Mouse (Mus musculus) myocyte (in vitro differentiated cells): ENCODE results near the gene 1700021F05Rik. TPM values are rescaled to one million over a fixed set of nuclear protein-coding genes. Genes with fewer than 3 reads are reported as not detected.

Experiments
- H3K27me3 ChIP-seq: one replicate; pipeline ENCODE4 v1.6.1; 2011; ENCODE audit not compliant: control insufficient read depth, insufficient read depth, insufficient read length
- H3K36me3 ChIP-seq: one replicate; pipeline ENCODE4 v1.6.1; 2011; ENCODE audit not compliant: control insufficient read depth, insufficient read depth
- H3K4me2 ChIP-seq: one replicate; pipeline ENCODE4 v1.6.1; 2011; ENCODE audit warnings: low read depth, control low read depth
- H3K4me3 ChIP-seq: one replicate; pipeline ENCODE4 v1.5.1; 2011; ENCODE audit warnings: mild to moderate bottlenecking, control low read depth, moderate library complexity
- H3K79me2 ChIP-seq: one replicate; pipeline ENCODE4 v1.6.1; 2011; ENCODE audit not compliant: control insufficient read depth, insufficient read depth
- H3ac ChIP-seq: one replicate; pipeline ENCODE4 v1.6.1; 2011; ENCODE audit not compliant: control insufficient read depth, insufficient read length
- CEBPB ChIP-seq: IDR thresholded peaks from 2 replicates; pipeline ENCODE4 v1.6.1; 2011; ENCODE audit warnings: mild to moderate bottlenecking, moderate library complexity; ENCODE audit not compliant: poor library complexity, insufficient read depth, severe bottlenecking
- E2F4 ChIP-seq: IDR thresholded peaks from one replicate; pipeline ENCODE4 v1.6.1; 2011; ENCODE audit warnings: mild to moderate bottlenecking, control low read depth, moderate library complexity; ENCODE audit not compliant: insufficient read depth
- MAX ChIP-seq: IDR thresholded peaks from one replicate; pipeline ENCODE4 v1.6.1; 2011; ENCODE audit warnings: low read depth, mild to moderate bottlenecking, control low read depth
- MYOD1 ChIP-seq, 3 experiments: IDR thresholded peaks; one replicate each; pipeline ENCODE4 v1.6.1; 2011; ENCODE audit warnings: control low read depth in 2 of 3, low read depth in 2 of 3, mild to moderate bottlenecking in 2 of 3, moderate library complexity in 1 of 3; ENCODE audit not compliant: insufficient read length in 2 of 3, control insufficient read depth in 1 of 3
- MYOG ChIP-seq, 3 experiments: IDR thresholded peaks; one replicate each; pipeline ENCODE4 v1.6.1; 2011; ENCODE audit warnings: control low read depth in 2 of 3, low read depth in 2 of 3, mild to moderate bottlenecking in 2 of 3; ENCODE audit not compliant: insufficient read length in 2 of 3, control insufficient read depth in 1 of 3, insufficient read depth in 1 of 3
- POLR2A ChIP-seq: IDR thresholded peaks from one replicate; pipeline ENCODE4 v1.6.1; 2011; ENCODE audit warnings: low read depth, mild to moderate bottlenecking, control low read depth, moderate library complexity; ENCODE audit not compliant: insufficient read length
- POLR2AphosphoS2 ChIP-seq: IDR thresholded peaks from one replicate; pipeline ENCODE4 v1.6.1; 2011; ENCODE audit warnings: low read depth, control low read depth; ENCODE audit not compliant: insufficient read length
- REST ChIP-seq: IDR thresholded peaks from one replicate; pipeline ENCODE4 v1.6.1; 2011; ENCODE audit warnings: mild to moderate bottlenecking, control low read depth, moderate library complexity; ENCODE audit not compliant: insufficient read depth, insufficient read length
- SRF ChIP-seq: IDR thresholded peaks from one replicate; pipeline ENCODE4 v1.6.1; 2011; ENCODE audit warnings: low read depth; ENCODE audit not compliant: control insufficient read depth, insufficient read length
- TCF12 ChIP-seq: IDR thresholded peaks from one replicate; pipeline ENCODE4 v1.6.1; 2011; ENCODE audit warnings: mild to moderate bottlenecking, control low read depth; ENCODE audit not compliant: poor library complexity, insufficient read depth, severe bottlenecking
- TCF3 ChIP-seq: IDR thresholded peaks from one replicate; pipeline ENCODE4 v1.6.1; 2011; ENCODE audit warnings: low read depth, control low read depth; ENCODE audit not compliant: insufficient read length
- USF1 ChIP-seq: IDR thresholded peaks from one replicate; pipeline ENCODE4 v1.6.1; 2011; ENCODE audit warnings: low read depth, mild to moderate bottlenecking, control low read depth, moderate library complexity
- polyA plus RNA-seq: library from polyadenylated mRNA; unstranded; fragments of >200 nt; fragmentation: generic; extraction: Trizol; gene quantifications from one replicate; pipeline ENCODE4 v1.2.1, GENCODE M21; 2012; ENCODE audit warnings: missing spikeins

1700021F05Rik gene
- polyA plus RNA-seq, 1 experiment, result 52.6 TPM

DNA sequence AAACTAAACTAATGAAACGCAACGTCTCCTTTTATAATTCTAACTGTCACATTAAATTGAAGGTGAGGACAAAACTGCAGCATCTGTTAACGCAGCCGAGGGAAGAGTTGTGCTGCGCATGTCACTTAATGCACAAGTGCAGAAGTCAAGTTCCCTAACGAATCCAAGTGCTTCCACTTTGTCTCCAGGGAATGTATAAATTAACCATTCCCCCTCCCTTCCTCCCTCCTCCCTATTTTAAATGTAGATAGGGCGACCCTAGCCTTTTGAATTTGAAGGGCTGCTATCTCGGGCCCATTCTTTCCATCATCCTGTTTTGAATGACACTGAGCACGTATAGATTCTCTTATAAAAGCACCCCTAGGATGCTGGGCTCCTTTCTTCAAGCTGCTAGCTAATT lies 63.3 kb downstream of the 1700021F05Rik start:
- peak overlapping the region; percentile 69 for H3K4me2 ChIP-seq
- no peaks in the 10 kb centered on the region for H3K27me3 ChIP-seq
- no peak overlapping the region for H3ac ChIP-seq
- TF ChIP-seq MYOG (IDR thresholded peaks at IDR 0.05; ENCODE audit: control insufficient read depth in 1 of 3, insufficient read depth in 1 of 3, insufficient read length in 2 of 3, low read depth in 2 of 3), result no peak
- TF ChIP-seq SRF, result no peak
- no peak for TF ChIP-seq MYOD1 (IDR thresholded peaks at IDR 0.05; ENCODE audit: control insufficient read depth in 1 of 3, insufficient read length in 2 of 3, low read depth in 2 of 3)
- TF ChIP-seq USF1, result no peak
- no peak for TF ChIP-seq E2F4
- TF ChIP-seq CEBPB, result no peak
- no peak for TF ChIP-seq TCF3
- no peak for TF ChIP-seq POLR2AphosphoS2
- no peak for TF ChIP-seq MAX
- no peak for TF ChIP-seq TCF12
- no peak for TF ChIP-seq POLR2A
- TF ChIP-seq REST, result no peak
- H3K36me3 ChIP-seq, result no peaks in the 10 kb centered on the region
- H3K79me2 ChIP-seq, result peaks cover 17% of the 10 kb centered on the region
- peak overlapping the region; percentile 44 for H3K4me3 ChIP-seq

- Histone ChIP-seq H3K79me2 (peaks cover 5% of the 10 kb centered on the region), H3ac (no peak overlapping the region), H3K4me2 (no peak overlapping the region), H3K27me3 (no peaks in the 10 kb centered on the region), H3K4me3 (no peak overlapping the region), H3K36me3 (no peaks in the 10 kb centered on the region)
- TF ChIP-seq E2F4, result no peak
- TF ChIP-seq REST, result no peak
- no peak for TF ChIP-seq USF1
- TF ChIP-seq TCF12, result no peak
- no peak for TF ChIP-seq MAX
- no peak for TF ChIP-seq TCF3
Observed at GRCm38 (mm10) chr10:43475376-43475775, 65.4 kb downstream of the 1700021F05Rik start.

Other genes starting within 250 kb of the 1700021F05Rik start
- gene Bend3, start 62.2 kb downstream of the 1700021F05Rik start, polyA plus RNA-seq, result 3.0 TPM
- 11.3 TPM for gene Gm9803, start 16.9 kb downstream of the 1700021F05Rik start, polyA plus RNA-seq
- gene Cd24a, start 37.3 kb upstream of the 1700021F05Rik start, polyA plus RNA-seq, result 31.2 TPM